Mouse (Mus musculus) thymus, adult 2 months (tissue): ENCODE results near the gene Anks1b.

ENCODE experiments used
- CTCF ChIP-seq: fragments of 200-500 bp; IDR thresholded peaks from 2 replicates; pipeline ENCODE4 v1.5.1; 2012; ENCODE audit warnings: mild to moderate bottlenecking, control low read depth, low read length, moderate library complexity, borderline replicate concordance; ENCODE audit not compliant: control insufficient read depth, poor library complexity, insufficient read depth; ENCODE audit errors: extremely low read depth
- POLR2A ChIP-seq: fragments of 200-500 bp; IDR thresholded peaks from 2 replicates; pipeline ENCODE4 v1.6.1; 2012; ENCODE audit warnings: mild to moderate bottlenecking, low read length, control low read depth, moderate library complexity; ENCODE audit not compliant: control insufficient read depth, poor library complexity, insufficient read depth; ENCODE audit errors: extremely low read depth

DNA sequence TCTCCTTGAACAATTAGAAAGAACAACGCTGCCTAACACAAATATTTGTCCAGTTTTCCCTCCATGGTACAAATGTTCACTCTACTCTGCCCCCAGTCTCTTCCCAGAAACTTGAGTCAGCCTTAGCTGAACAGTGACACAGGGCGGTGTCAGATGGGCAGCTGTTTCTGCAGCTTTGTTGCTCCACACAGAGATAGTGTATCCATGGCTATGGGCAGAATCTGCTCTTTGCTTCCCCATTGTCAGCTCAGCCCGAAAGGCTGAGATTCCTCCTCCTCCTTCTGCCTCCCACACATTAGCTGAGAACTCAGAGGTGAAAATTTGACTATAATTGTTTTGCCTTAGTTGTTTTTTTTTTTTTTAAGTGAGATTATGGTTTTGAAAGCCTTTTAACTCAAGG, 1024.6 kb downstream of the Anks1b start:
- TF ChIP-seq POLR2A, result no peak
- no peak for TF ChIP-seq CTCF
